Mouse (Mus musculus) testis, postnatal 10 days (tissue): ENCODE results near the gene Zfp273.
"Not testable (repeated sequence)": the region's sequence is repeated elsewhere in the genome, so short reads cannot be mapped to it uniquely, and the experiment has no call there.

ENCODE experiments used
- DNase-seq: peaks from one replicate; pipeline ENCODE4 v3.0.0; 2021; ENCODE audit warnings: low spot score

The Zfp273 gene

DNA sequence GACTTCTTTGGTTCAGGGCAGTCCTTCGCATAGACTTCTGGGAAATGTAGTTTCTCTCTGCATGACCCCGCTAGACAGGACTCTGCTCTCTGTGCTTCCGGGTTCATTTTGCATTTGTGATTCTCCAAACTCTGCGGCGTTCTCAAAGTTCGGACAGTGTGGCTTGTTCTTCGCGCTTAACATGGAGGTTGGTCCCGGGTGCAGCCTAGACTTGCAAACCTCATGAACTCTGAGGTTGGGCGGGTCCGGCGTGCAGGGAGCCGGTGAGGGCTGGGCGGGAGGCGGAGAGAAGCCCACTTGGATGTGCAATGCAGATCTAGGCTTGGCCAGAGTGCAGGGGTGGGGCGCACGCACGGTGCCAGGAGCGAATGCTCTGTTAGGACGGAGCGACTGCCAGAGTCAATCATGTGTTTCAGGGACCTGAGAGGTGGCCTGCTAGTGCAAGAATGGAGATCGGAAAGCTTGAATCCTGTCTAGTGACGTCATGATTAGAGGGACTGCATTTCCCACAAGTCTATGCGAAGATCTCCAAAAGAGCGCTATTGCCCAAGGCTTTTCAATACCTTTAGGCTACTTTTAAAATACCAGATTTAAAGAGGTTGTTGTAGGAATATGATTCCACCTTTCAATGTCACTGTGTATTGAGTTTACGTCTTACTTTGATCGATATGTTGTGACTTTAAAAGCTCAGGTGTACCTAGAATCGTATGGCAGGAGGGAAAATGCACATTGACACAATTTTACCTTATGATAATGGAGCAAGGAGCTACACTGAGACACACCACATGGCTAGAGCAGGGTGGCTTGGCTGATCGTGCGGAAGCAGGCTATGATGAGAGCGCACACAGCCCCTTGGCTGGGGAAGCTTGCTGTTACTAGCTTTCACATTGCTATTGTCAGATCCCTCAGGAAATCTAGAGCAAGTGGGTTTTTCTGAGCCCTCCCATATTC is at the start of gene Zfp273:
Gene Zfp273, plus strand, starts transcription at position 31 of the 951 bp plus-strand sequence.
- peak; percentile 72 for DNase-seq

DNA sequence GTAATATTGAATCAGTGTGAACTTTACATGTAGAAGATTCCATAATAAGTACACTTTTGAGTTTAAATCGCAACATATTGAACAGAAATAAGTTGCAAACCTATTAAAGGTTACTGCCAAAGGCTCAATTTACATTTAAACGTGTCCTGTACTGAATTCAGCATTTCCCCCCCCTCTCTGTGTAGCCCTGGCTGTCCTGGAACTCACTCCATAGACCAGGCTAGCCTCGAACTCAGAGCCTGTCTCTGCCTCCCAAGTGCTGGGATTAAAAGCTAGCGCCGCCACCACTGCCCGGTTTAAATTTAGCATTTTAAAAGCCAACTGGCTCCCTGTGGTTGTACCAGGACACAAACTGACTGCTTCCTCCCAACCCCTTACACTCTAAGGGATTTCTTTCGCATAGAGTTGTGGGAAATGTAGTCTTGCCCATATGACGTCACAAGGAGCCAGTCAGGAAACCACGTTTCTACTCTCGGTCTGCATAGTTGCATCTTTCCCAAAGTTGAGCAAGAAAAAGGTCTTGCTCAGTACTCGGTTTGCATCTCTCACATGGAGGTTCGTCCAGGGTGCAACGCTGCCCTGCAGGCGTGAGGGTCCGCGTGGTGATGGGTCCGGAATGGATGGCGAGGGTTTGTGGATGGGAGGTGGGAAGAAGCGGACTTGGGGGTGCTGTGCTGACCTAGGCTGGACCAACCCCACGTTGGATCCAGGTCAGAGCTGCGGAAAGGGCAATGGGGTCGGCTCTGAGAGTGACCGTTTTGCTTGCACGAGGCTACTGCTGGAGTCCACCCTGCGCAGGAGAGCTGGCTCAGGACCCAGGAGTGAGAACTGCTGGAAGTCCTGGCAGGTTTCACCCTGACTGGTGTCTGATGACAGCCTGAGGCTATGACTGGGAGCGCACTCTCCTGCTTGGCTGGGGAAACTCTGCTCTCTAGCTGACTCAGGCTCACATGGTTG is 34.0 kb upstream of the Zfp273 start, which contains the start of gene Zfp493:
Gene Zfp493, plus strand, starts transcription at position 429 of the 957 bp plus-strand sequence.
- peak; percentile 49 for DNase-seq

DNA sequence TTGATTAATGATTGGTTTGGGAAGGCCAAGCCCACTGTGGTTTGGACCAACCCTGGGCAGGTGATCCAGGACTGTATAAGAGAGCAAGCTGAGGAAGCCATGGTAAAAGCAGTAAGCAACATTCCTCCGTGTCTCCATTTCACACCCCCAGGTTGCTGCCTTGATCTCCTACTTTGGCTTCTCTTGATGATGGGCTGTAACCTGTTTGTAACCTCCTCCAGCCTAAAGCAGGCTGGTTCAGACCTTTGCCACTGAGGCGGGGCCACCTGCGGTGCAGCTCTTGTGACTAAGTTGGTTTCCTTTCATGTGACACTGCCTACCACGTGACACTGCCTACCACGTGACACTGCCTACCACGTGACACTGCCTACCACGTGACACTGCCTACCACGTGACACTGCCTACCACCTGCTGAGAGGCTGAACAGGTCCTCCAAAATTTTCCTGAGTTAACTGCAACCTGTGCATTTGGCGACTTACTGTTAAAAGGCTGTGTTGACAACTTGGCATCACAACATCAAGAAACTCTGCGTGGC is 21.6 kb upstream of the Zfp273 start:
- no peak for DNase-seq

DNA sequence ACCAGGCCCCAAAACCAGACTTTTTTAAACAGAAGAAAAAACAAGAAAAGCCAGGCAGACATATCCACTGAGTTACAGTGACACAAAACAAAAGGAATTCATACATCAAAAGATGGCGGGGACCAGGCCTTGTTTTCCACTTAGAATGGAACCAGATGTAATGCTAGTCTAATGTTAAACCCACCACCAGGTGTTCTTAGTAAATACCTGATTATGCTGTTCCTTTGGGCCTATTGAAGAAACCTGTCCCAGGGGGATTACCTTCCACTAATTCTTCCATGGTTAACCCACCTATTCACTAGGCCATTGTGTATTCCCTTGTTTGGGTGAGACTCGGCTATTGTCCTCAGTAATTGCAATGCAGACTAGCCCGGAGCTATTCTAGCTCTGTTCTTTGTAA is 14.9 kb upstream of the Zfp273 start:
- DNase-seq: no peak

DNA sequence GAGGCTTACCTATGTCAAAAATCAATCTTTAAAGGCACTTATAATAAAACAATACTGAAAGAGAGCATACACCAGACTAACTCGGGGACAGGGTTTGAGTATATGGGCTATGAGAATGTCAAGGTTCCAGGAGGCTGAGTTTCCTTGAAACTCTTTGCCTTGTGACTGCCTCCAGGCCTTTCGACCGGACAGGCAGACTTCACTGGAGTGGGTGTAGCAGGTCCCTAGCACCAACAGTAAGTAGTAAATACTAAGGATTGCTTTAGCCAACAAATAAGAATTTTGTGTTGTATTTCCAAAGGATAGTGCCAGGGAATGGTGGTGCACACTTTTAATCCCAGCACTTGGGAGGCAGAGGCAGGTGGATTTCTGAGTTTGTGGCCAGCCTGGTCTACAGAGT is 14.4 kb upstream of the Zfp273 start:
- not testable (repeated sequence) for DNase-seq

DNA sequence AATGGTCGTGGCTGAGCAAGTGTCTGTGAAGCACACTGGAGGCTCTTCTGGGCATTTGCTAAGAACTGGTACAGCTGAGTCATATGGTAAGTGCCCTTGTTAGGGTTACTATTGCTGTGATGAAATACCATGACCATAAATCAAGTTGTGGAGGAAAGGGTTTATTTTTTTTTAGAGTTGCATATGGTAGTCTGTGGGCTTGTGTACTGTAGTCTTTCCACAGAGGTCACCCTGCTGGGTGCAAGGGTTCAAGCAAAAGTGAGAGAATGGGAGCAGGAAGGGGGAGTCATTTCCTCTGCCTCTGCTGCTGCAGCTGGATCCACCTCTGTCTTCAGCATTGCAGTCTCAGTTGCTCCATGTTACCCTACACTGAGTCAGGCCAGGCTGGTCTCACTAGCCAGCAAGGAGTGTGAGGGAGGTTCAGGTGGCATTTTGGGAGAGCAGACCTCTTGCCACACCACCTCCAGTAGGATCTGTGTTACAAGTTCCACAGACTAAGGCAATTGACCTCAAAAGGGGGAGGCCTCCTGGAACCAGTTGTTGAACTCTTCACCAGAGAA is 1.8 kb upstream of the Zfp273 start:
- DNase-seq: no peak

DNA sequence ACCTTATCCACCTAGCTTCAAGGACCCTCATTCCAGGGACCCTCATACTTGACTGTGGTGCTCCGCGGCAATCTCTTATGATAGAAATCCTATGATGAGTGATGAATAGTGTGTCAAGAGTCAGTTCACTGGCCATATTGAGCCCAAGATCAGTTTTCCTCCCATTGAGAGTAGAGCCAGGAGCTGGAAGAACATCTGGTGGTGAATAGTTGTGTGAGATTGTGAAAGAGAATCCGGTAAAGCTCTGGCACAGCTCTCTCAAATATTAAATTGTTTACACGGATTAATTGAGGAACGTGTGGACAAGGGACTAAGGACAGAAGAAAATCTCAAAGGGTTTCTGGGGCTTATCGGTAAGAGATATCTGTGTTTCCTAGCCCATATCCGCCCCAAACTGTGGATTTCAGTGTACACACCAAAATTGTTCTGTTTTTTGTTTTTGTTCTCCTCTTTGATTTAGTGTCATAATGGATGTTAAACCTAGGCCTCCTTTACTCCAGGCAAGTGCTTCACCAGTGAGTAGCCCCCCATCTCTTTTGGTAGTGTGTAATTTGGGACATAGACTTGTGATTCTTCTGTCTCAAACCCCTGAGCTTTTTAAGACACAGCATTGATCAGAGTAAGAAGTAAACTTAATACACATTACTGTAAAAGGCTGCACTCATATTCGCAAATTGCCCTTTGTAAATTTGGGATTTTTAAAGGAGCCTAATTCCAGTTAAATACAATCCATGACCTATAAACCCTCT is 405 bp upstream of the Zfp273 start:
- DNase-seq: no peak

DNA sequence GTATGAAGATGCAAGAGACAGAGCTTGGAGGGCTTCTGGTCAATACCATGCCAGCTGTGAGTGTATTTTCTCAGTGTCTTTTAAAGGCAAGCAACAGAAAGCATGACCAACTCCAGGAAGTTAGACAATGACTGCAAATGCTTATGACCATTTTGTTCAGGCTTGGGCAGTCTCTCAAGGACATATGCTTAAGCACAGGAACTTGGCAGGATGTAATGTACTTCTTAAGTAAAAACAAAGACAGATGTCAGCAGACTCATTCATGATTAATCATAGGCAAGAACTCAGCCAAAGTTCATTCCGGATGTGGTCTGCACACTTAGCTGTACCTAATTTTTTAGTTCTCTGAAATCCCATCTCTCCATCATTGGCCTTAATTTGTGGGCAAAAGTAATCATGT is 5.1 kb downstream of the Zfp273 start:
- no peak for DNase-seq

DNA sequence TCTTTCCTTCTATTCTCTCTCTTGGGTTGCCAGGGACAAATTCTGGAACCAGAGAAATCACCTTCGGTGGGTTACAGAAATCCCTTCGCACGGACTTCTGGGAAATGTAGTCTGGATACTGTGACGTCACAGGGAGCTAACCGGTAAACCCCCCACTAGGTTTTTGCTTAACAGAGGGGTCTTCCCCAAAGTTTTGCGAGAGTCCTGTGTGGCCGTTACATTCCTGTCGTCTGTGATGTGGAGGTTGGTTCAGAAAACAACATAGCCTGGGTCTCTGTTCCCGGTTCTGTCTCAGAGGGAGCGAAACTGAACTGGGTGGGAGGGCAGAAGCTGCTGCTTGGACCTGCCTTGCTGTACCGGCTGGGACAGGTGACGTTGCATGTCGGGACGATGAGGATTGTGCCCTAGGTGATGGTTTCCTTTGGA is 17.4 kb downstream of the Zfp273 start, which contains the start of gene Gm10037:
Gene Gm10037, plus strand, starts transcription at position 196 of the 426 bp plus-strand sequence.
- peak; percentile 67 for DNase-seq

DNA sequence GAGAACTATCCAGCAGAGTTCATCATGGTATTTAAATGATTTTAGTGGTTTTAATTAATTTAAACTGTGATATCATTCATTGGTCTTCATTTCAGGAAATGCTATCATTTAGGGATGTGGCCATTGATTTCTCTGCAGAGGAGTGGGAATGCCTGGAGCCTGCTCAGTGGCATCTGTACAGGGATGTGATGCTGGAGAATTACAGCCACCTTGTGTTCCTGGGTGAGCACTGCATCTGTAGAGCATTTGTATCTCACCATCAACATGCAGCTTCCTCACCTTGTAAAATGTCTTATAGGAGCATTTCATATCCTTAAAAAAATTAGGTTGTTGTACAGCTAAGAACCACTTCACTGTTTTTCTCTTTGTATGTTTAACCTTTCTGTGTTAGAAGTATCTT is 19.6 kb downstream of the Zfp273 start:
- not testable (repeated sequence) for DNase-seq

DNA sequence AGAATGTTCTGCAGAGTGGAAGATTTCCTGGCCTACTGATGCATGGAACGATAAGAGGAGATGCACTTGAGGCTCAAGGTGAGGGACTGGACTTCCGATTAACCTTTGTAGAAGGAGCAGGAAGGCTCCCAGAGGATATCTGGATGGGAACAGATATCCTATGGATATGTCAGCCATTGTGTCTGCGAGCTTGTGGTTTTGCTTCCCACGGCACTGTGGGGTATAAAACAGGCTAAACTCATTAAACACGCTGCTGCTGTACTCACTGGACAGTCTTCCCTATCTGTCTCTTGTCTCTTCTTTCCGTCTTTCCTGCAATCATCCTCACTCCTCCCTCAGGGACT is 30.2 kb downstream of the Zfp273 start:
- no peak for DNase-seq

DNA sequence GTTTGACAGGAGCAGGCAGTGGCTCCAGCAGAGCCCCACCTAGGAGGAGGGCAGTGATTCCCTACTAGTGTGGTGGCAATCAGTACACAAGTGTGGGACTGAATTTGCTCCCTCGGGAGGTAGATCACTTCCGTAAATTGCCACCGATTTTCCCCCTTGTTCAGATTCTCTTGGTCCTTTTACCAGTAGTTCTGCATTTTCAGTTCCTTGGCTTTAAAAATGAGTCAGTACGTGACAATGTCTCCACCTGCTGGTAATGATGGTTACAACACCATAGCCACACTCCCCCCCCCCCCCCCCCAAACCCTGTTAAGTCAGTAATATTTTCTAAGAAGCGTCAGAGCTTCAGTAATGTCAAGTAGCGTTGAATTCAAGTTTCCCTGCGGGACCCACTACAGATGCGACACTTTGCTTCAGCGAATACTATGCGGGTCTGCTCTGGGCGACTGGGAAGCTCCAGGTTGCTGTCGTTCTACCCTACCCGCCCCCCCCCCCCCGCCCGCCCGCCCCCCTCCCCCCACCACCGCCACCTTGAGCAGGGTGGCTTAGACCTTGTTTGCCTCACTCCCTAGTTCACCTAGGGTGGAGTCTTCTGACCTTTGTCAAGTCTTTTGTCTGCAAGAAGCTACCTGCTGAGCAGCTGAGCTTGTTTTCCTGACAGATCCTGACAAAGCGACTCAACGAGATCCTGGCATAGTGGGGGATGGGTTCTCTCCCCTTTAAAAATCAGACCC is 30.7 kb downstream of the Zfp273 start:
- DNase-seq: peak; percentile 65

DNA sequence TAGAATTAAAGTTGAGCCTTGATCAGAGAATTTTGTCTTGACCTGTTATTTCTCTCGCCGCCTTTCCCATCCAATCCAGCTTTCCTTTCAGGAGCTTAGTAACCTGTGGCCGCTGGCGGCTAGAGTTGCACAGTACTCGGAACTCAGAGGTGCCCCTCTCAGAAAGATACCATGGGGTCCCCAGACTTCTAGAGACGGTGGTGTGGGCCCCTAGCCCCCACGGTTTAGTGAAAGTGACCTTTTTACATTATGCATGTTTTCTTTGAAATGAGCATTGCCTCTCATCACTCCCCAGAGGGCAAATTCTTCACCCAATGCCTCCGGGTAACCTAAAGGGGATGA is 31.3 kb downstream of the Zfp273 start:
- DNase-seq: no peak

DNA sequence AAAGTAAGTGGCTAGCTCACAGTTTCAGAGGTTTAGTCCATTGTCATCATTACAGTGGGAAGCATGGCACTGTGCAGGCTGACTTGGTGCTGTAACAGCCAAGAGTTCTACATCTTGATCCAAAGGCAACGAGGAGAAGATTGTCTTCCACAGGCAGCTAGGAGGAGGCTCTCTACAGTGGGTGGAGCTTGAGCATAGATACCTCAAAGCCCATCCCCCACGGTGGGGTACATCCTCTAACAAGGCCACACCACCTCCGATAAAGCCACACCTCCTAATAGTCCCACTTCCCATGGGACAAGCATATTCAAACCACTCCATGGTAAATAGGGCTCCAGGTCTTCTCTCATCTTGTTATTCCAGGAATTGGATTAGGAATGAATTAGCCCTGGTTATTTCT is 36.8 kb downstream of the Zfp273 start:
- DNase-seq: no peak

DNA sequence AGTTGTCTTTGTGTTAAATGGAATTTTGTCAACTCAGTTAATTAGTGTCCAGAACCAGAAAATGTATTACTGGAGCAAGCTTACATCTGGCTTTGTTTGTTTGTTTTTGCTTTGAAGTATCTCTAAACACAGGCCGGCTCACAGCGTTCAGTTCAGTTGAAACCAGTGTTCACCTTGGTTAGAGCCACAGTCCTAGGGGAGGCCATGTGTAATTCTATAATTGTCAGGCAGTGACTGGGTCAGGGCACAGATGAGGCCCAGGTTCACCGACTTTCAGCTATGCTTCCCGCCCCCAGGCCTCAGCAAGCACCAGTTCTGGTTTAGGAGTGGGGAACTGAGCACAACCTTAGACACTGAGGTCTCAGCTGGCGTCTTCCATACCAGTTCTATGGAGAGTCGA is 39.6 kb downstream of the Zfp273 start:
- DNase-seq: no peak

DNA sequence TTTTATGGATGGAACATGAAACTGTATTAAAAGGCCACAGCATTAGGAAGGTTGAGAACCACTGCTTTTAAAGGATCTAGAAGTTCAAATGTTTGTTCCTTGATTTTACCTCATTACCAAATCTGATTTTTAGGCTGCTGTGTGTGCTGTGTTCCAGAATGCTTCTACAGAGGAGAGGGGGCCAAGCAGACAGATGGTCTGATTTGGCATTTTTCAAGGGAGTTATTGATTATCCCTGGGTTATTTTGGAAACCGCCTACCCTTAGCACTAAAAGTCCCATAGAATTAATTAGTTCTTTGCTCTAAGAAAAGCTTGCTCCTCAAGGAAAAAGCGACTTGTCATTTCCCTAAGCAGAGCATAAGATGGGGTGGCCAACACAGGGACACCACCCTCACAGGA is 40.4 kb downstream of the Zfp273 start:
- DNase-seq: no peak

DNA sequence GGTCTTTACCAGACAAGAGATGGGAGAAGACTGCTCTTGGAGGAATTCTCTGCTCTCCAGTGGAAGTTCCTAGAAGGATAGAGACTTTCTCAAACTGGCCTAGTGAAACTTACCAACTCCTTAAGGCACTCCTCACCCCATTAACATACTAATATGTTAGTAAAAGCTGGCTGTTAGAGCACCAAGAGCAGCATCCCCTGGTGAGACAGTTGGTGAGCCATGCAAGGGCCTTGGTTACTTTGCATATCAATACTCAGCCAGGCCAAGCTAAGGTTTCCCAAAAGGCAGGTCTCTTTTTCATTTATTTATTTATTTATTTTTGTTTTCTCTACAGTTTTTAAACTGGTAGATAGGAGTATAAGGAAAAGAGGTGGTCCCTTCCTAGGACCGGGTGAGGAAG is 43.8 kb downstream of the Zfp273 start:
- DNase-seq: no peak

DNA sequence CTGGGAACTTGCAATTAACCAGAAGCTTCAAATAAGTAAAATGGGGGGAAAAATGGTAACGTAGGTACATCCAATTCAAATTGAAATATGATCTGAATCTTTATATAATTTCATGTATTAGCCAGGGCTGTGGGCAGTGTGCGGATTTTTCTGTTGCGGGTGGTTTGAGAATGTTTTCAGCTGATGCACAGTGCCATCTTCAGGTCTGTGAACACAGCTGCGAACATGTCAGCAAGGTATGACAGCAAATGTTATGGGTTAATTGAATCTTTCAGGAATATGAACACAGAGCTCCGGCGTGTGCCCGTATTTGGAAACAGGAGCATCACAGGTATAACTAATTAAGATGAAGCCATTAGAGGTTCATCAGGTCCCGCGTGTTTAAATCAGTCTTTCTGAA is 49.0 kb downstream of the Zfp273 start:
- DNase-seq: no peak

DNA sequence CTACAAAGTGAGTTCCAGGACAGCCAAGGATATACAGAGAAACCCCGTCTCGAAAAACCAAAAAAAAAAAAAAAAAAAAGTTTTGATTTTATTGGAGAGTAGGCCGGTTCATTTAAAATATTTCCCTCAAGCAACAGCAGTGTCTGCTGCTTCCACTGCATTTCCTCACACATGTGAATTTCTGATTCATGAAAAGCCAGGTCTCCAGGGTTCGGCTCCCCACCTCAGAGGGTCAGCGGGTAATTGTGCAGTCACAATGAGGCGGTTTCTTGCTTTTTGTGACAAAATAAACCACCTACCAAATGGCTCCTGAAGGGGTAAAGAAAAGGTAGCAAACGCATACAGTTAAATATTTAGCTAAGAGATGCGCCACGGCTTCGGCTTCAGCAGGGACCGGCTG is 49.5 kb downstream of the Zfp273 start, which contains the start of gene BC048507:
Gene BC048507, plus strand, starts transcription at position 301 of the 400 bp plus-strand sequence.
- no peak for DNase-seq

DNA sequence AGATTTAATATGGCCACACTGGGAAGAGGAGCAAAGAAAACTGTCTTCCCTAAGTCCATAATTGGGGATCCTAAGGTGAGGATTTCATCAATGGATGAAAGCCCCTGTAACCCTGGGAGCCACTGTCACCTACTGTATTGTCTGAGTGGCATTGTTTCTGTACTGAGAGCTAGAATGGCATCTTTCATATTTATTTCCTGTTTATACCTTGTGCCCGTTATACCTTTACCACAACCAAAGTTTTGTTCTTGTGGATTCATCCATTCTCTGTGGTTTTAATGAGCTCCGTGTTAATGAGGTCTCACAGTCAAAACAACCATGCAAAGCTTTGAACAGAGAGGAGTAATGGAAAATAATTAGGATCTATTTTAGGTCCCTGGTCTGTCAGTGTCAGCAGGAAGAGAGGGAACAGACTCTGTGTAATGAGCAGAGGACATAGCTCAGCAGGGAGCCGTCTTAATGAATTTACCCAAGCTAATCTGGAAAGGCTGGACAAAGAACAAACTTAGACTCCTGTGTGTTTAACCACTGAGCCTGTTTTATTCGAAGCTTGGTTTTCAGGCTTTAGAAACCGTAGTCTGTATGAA is 51.3 kb downstream of the Zfp273 start:
- DNase-seq: no peak
